Mouse (Mus musculus) small intestine, adult 2 months (tissue): ENCODE measurements around the gene Islr.

Source experiments
- CTCF ChIP-seq: fragments of 200-500 bp; IDR thresholded peaks from 2 replicates; pipeline ENCODE4 v1.5.1; 2012; ENCODE audit warnings: low read depth, mild to moderate bottlenecking, control low read depth, inconsistent platforms, low read length, moderate library complexity, mixed read lengths; ENCODE audit not compliant: insufficient replicate concordance, insufficient read length; ENCODE audit errors: extremely low read depth
- POLR2A ChIP-seq: fragments of 200-500 bp; IDR thresholded peaks from 2 replicates; pipeline ENCODE4 v1.6.1; 2012; ENCODE audit warnings: low read depth, mild to moderate bottlenecking, control low read depth, inconsistent platforms, low read length, moderate library complexity

DNA sequence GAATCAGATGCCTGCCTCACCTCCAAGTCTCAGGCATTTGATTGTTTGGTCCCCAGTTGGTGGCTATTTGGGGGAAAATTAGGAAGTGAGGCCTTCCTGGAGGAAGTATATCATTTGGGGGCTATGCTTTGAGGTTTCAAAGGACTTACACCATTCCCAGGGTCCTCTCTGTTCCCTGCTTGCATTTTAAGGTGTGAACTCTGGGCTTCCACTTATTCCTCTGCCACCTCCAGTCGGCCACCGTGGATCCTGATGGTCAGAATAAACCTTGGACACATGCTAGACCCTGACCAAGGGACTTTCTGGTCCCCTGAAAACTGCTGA, 6.2 kb upstream of the Islr start:
- no peak for TF ChIP-seq CTCF
- no peak for TF ChIP-seq POLR2A
